Mouse (Mus musculus) heart, embryonic 10.5 days (tissue): ENCODE measurements around the gene Hoxb6. TPM values are rescaled to one million over a fixed set of nuclear protein-coding genes. Genes with fewer than 3 reads are reported as not detected.

Source experiments
- DNase-seq: peaks from one replicate; pipeline ENCODE4 v3.0.0-alpha.2; 2017; ENCODE audit warnings: low spot score
- H3K27ac ChIP-seq: fragments of 300-500 bp; sonication (generic); 2 replicates; pipeline ENCODE4 v1.5.1; 2016; ENCODE audit warnings: mild to moderate bottlenecking
- H3K27me3 ChIP-seq: fragments of 300-500 bp; sonication (generic); 2 replicates; pipeline ENCODE4 v1.6.1; 2016; ENCODE audit warnings: mild to moderate bottlenecking; ENCODE audit not compliant: poor library complexity, insufficient read depth, severe bottlenecking
- H3K36me3 ChIP-seq: fragments of 300-500 bp; sonication (generic); 2 replicates; pipeline ENCODE4 v1.6.1; 2016; ENCODE audit warnings: mild to moderate bottlenecking, moderate library complexity
- H3K4me1 ChIP-seq: fragments of 300-500 bp; sonication (generic); 2 replicates; pipeline ENCODE4 v1.6.1; 2016; ENCODE audit warnings: mild to moderate bottlenecking
- H3K4me3 ChIP-seq: fragments of 300-500 bp; sonication (generic); 2 replicates; pipeline ENCODE4 v1.5.1; 2016; ENCODE audit warnings: mild to moderate bottlenecking, moderate library complexity
- H3K9me3 ChIP-seq: fragments of 300-500 bp; sonication (generic); 2 replicates; pipeline ENCODE4 v1.6.1; 2016; ENCODE audit warnings: mild to moderate bottlenecking, moderate library complexity
- WGBS: fragments of 180-500 bp; shearing (Covaris S2); methylation state at CpG from one replicate; pipeline ENCODE4 v1.1.7; 2016; 5-methylcytosine and 5-hydroxymethylcytosine counted together
- polyA plus RNA-seq: library from polyadenylated mRNA; unstranded; fragments of >200 nt; fragmentation: Nextera tagmentation; extraction: Ambion mirVana; gene quantifications from 2 replicates; pipeline ENCODE4 v1.2.1, GENCODE M21; 2016

Hoxb6 gene
- polyA plus RNA-seq, 1 experiment from 2014 or later = 2.2 TPM

- Histone ChIP-seq H3K27ac (no peak overlapping the region), H3K4me3 (peak overlapping the region; percentile 56), H3K27me3 (peaks cover 100% of the 10 kb centered on the region), H3K4me1 (peaks cover 31% of the 10 kb centered on the region), H3K36me3 (no peaks in the 10 kb centered on the region), H3K9me3 (no peaks in the 10 kb centered on the region)
- DNase-seq = peak; percentile 75
- WGBS = under 1% methylated on average over 37 of the region's 37 CpGs
These were observed 7.2 kb upstream of the Hoxb6 start for GRCm38 (mm10) chr11:96284774-96285734.

- peak; percentile 74 for DNase-seq
These were observed 6.2 kb upstream of the Hoxb6 start, which contains the start of gene Hoxb7 for GRCm38 (mm10) chr11:96285771-96286738. Hoxb7 (plus strand) TSS chr11:96286623.

GRCm38 (mm10) chr11:96286739-96287385, 5.4 kb upstream of the Hoxb6 start:
- WGBS = under 1% methylated on average over 55 of the region's 55 CpGs
- DNase-seq = peak; percentile 72
- peaks cover 31% of the 10 kb centered on the region for H3K4me1 ChIP-seq
- H3K4me3 ChIP-seq = peak overlapping the region; percentile 51
- H3K9me3 ChIP-seq = no peaks in the 10 kb centered on the region
- no peak overlapping the region for H3K27ac ChIP-seq
- H3K27me3 ChIP-seq = peaks cover 98% of the 10 kb centered on the region
- H3K36me3 ChIP-seq = no peaks in the 10 kb centered on the region

More at GRCm38 (mm10) chr11:96285771-96286738, 6.2 kb upstream of the Hoxb6 start, which contains the start of gene Hoxb7:
- no peaks in the 10 kb centered on the region for H3K9me3 ChIP-seq
- H3K4me3 ChIP-seq = peak within 1 kb of the TSS; percentile 51
- H3K27ac ChIP-seq = no peak within 1 kb of the TSS
- H3K4me1 ChIP-seq = peaks cover 31% of the 10 kb centered on the region
- under 1% methylated on average over 43 of the region's 43 CpGs for WGBS
- H3K27me3 ChIP-seq = peaks cover 100% of the 10 kb centered on the region
- H3K36me3 ChIP-seq = no peaks in the 10 kb centered on the region

GRCm38 (mm10) chr11:96287411-96287810, 4.9 kb upstream of the Hoxb6 start:
- DNase-seq = no peak
- H3K27me3 ChIP-seq = peaks cover 98% of the 10 kb centered on the region
- under 1% methylated on average over 9 of the region's 9 CpGs for WGBS
- peaks cover 31% of the 10 kb centered on the region for H3K4me1 ChIP-seq
- H3K36me3 ChIP-seq = no peaks in the 10 kb centered on the region
- H3K4me3 ChIP-seq = peak overlapping the region; percentile 51
- no peaks in the 10 kb centered on the region for H3K9me3 ChIP-seq
- no peak overlapping the region for H3K27ac ChIP-seq

- no peaks in the 10 kb centered on the region for H3K9me3 ChIP-seq
- H3K36me3 ChIP-seq = no peaks in the 10 kb centered on the region
- no peak overlapping the region for H3K27ac ChIP-seq
- H3K4me3 ChIP-seq = no peak overlapping the region
- H3K27me3 ChIP-seq = peaks cover 98% of the 10 kb centered on the region
- H3K4me1 ChIP-seq = peaks cover 25% of the 10 kb centered on the region
- 3% methylated on average over 1 of the region's 1 CpGs for WGBS
- DNase-seq = no peak
These were observed 3.6 kb upstream of the Hoxb6 start for GRCm38 (mm10) chr11:96288455-96289221.

- Histone ChIP-seq H3K27me3 (peaks cover 98% of the 10 kb centered on the region), H3K36me3 (no peaks in the 10 kb centered on the region), H3K4me3 (no peak overlapping the region), H3K9me3 (no peaks in the 10 kb centered on the region), H3K27ac (no peak overlapping the region), H3K4me1 (peaks cover 19% of the 10 kb centered on the region)
- 1% methylated on average over 21 of the region's 21 CpGs for WGBS
- DNase-seq = no peak
These were observed 3.0 kb upstream of the Hoxb6 start for GRCm38 (mm10) chr11:96289293-96289692.

- Histone ChIP-seq H3K36me3 (no peaks in the 10 kb centered on the region), H3K4me3 (no peak overlapping the region), H3K27ac (no peak overlapping the region), H3K9me3 (no peaks in the 10 kb centered on the region), H3K27me3 (peaks cover 98% of the 10 kb centered on the region), H3K4me1 (peaks cover 21% of the 10 kb centered on the region)
- no peak for DNase-seq
- 7% methylated on average over 6 of the region's 6 CpGs for WGBS
These were observed 2.4 kb upstream of the Hoxb6 start for GRCm38 (mm10) chr11:96289837-96290236.

- 3% methylated on average over 17 of the region's 17 CpGs for WGBS
- Histone ChIP-seq H3K4me1 (peaks cover 19% of the 10 kb centered on the region), H3K27me3 (peaks cover 98% of the 10 kb centered on the region), H3K9me3 (no peaks in the 10 kb centered on the region), H3K4me3 (no peak overlapping the region), H3K36me3 (no peaks in the 10 kb centered on the region), H3K27ac (no peak overlapping the region)
- DNase-seq = no peak
These were observed 1.4 kb upstream of the Hoxb6 start for GRCm38 (mm10) chr11:96290705-96291355.

- H3K27ac ChIP-seq = no peak overlapping the region
- H3K4me3 ChIP-seq = no peak overlapping the region
- under 1% methylated on average over 12 of the region's 12 CpGs for WGBS
- peaks cover 98% of the 10 kb centered on the region for H3K27me3 ChIP-seq
- DNase-seq = no peak
- no peaks in the 10 kb centered on the region for H3K36me3 ChIP-seq
- H3K4me1 ChIP-seq = peaks cover 10% of the 10 kb centered on the region
- H3K9me3 ChIP-seq = no peaks in the 10 kb centered on the region
These were observed 457 bp downstream of the Hoxb6 start for GRCm38 (mm10) chr11:96292565-96293301.

- peaks cover 98% of the 10 kb centered on the region for H3K27me3 ChIP-seq
- H3K4me1 ChIP-seq = peaks cover 10% of the 10 kb centered on the region
- H3K4me3 ChIP-seq = peak overlapping the region; percentile 13; the same call in 1 of the 2 replicates
- H3K9me3 ChIP-seq = no peaks in the 10 kb centered on the region
- no peak for DNase-seq
- H3K27ac ChIP-seq = no peak overlapping the region
- H3K36me3 ChIP-seq = no peaks in the 10 kb centered on the region
- 1% methylated on average over 22 of the region's 22 CpGs for WGBS
These were observed 1.1 kb downstream of the Hoxb6 start for GRCm38 (mm10) chr11:96293302-96293921.
